Mouse (Mus musculus) limb, embryonic 13.5 days (tissue): ENCODE data around the gene Nostrin. TPM values are rescaled to one million over a fixed set of nuclear protein-coding genes. Genes with fewer than 3 reads are reported as not detected.

Experiments used
- ATAC-seq: fragments of 200-750 bp; cut with Nextera tagmentation; 2 replicates; pipeline ENCODE4 v1.8.0; 2017; ENCODE audit warnings: low read depth, moderate number of reproducible peaks, moderate TSS enrichment; ENCODE audit not compliant: low FRiP score
- H3K27ac ChIP-seq: fragments of 300-500 bp; sonication (generic); 2 replicates; pipeline ENCODE4 v1.5.1; 2015; ENCODE audit warnings: inconsistent platforms, mild to moderate bottlenecking, moderate library complexity
- H3K27me3 ChIP-seq: fragments of 300-500 bp; sonication (generic); 2 replicates; pipeline ENCODE4 v1.6.1; 2015; ENCODE audit warnings: mild to moderate bottlenecking, inconsistent platforms
- H3K36me3 ChIP-seq: fragments of 300-500 bp; sonication (generic); 2 replicates; pipeline ENCODE4 v1.6.1; 2015; ENCODE audit warnings: inconsistent platforms, mild to moderate bottlenecking, moderate library complexity
- H3K4me1 ChIP-seq: fragments of 300-500 bp; sonication (generic); 2 replicates; pipeline ENCODE4 v1.6.1; 2015; ENCODE audit warnings: inconsistent platforms
- H3K4me2 ChIP-seq: fragments of 300-500 bp; sonication (generic); replicated peaks from 2 replicates; pipeline ENCODE4 v1.6.1; 2015; ENCODE audit warnings: inconsistent platforms, mild to moderate bottlenecking, moderate library complexity
- H3K4me3 ChIP-seq: fragments of 300-500 bp; sonication (generic); 2 replicates; pipeline ENCODE4 v1.5.1; 2015; ENCODE audit warnings: moderate library complexity, mild to moderate bottlenecking, inconsistent platforms
- H3K9ac ChIP-seq: fragments of 300-500 bp; sonication (generic); 2 replicates; pipeline ENCODE4 v1.6.1; 2015; ENCODE audit warnings: mild to moderate bottlenecking, inconsistent platforms
- H3K9me3 ChIP-seq: fragments of 300-500 bp; sonication (generic); 2 replicates; pipeline ENCODE4 v1.6.1; 2016; ENCODE audit warnings: inconsistent platforms
- WGBS: fragments of 180-500 bp; shearing (Covaris S2); methylation state at CpG from one replicate; pipeline ENCODE4 v1.1.7; 2015; 5-methylcytosine and 5-hydroxymethylcytosine counted together
- polyA plus RNA-seq: library from polyadenylated mRNA; unstranded; fragments of >200 nt; fragmentation: Nextera tagmentation; extraction: Ambion mirVana; gene quantifications from 2 replicates; pipeline ENCODE4 v1.2.1, GENCODE M21; 2015

The Nostrin gene
- polyA plus RNA-seq, 1 experiment from 2014 or later, result 0.92 TPM

DNA sequence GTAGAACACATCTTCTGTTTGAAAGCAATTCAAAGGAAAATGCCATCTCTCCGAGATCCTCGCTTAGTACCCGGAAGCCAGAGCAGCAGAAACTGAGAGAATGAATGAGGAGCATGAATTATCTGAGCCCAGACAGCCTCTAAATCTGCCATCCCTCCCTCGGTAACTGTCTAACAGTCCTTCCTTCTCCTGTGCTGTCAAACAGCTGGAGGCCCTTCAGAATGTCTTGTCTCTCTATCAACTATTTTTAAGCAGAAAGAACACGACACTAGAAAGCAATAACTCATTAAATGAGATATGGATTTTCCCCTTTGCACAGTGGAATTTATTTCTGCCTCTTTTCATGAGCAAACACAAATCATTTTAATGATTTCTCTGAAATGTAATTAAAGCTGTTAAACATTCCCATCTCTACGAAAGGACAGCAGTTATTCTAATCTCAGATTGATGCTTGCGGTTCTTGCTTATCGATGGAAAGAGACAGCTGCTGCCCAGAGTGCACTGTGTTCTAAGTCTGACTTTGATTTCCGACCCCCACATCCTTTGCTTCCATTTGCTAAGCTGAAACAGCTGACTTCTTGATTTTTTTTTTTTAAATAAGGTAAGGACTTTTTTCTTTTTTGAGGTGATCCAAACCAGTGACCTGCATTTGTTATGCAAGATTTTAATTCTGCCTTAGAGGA is 34.9 kb downstream of the Nostrin start:
- no peaks in the 10 kb centered on the region for H3K36me3 ChIP-seq
- H3K4me2 ChIP-seq, result no peak overlapping the region
- H3K4me3 ChIP-seq, result no peak overlapping the region
- H3K9me3 ChIP-seq, result 0 out of 2 replicates have a peak, but pooled peaks cover 3% of the 10 kb centered on the region
- H3K4me1 ChIP-seq, result no peaks in the 10 kb centered on the region
- no peak for ATAC-seq
- no peaks in the 10 kb centered on the region for H3K27me3 ChIP-seq
- no peak overlapping the region for H3K9ac ChIP-seq
- no peak overlapping the region for H3K27ac ChIP-seq
- 61% methylated on average over 9 of the region's 9 CpGs for WGBS

DNA sequence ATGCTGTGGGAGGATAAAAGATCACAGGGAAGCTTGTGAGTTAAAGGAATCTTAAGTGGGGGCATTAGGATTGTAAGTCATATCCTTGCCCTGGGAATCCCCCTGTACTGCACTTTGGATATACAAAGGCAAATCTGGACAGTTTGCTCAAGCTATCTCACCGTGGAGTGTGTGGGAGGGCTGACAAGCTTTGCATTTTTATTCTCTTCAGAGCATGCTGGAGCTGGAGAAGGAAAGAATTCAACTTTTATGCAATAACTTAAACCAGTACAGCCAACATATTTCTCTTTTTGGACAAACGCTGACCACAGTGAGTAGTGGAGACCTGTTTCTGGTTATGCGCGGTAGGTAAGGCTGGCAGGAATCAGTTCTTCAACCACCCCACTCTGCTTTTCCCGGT is 39.7 kb downstream of the Nostrin start:
- WGBS, result 81% methylated on average over 5 of the region's 5 CpGs
- no peak overlapping the region for H3K4me3 ChIP-seq
- no peak overlapping the region for H3K27ac ChIP-seq
- H3K9me3 ChIP-seq, result 0 out of 2 replicates have a peak, but pooled peaks cover 3% of the 10 kb centered on the region
- ATAC-seq, result no peak
- no peaks in the 10 kb centered on the region for H3K4me1 ChIP-seq
- H3K27me3 ChIP-seq, result no peaks in the 10 kb centered on the region
- H3K36me3 ChIP-seq, result no peaks in the 10 kb centered on the region
- H3K9ac ChIP-seq, result no peak overlapping the region
- H3K4me2 ChIP-seq, result no peak overlapping the region

DNA sequence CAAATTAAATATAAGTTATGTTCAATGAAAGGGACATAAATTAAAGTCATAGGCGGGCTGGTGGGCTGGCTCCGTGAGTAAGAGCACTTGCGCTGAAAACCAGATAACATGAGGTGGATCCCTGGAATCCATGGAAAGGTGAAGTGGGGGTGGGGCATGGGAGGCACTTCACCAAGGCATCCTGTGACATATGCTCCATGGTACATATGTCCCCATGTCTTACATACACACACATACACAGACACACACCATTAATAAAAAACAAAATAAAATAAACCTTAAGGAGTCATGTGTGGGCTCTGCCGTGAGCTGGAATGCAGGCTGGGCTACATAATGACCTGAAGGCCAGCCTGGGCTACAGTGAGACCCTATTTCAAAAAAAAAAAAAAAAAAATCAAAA is 44.1 kb downstream of the Nostrin start:
- H3K9me3 ChIP-seq, result no peaks in the 10 kb centered on the region
- 93% methylated on average over 4 of the region's 4 CpGs for WGBS
- H3K36me3 ChIP-seq, result no peaks in the 10 kb centered on the region
- no peak overlapping the region for H3K9ac ChIP-seq
- no peak overlapping the region for H3K4me2 ChIP-seq
- H3K27ac ChIP-seq, result no peak overlapping the region
- H3K4me1 ChIP-seq, result no peaks in the 10 kb centered on the region
- ATAC-seq, result no peak
- H3K27me3 ChIP-seq, result no peaks in the 10 kb centered on the region
- no peak overlapping the region for H3K4me3 ChIP-seq

- Histone ChIP-seq H3K4me3 (no peak overlapping the region), H3K36me3 (peaks cover 3% of the 10 kb centered on the region), H3K4me1 (no peaks in the 10 kb centered on the region), H3K9me3 (no peaks in the 10 kb centered on the region), H3K27ac (no peak overlapping the region), H3K4me2 (no peak overlapping the region), H3K9ac (no peak overlapping the region), H3K27me3 (no peaks in the 10 kb centered on the region)
- 76% methylated on average over 2 of the region's 2 CpGs for WGBS
- no peak for ATAC-seq
Measured at GRCm38 (mm10) chr2:69187990-69188389, 52.4 kb downstream of the Nostrin start.

GRCm38 (mm10) chr2:69188732-69189131 is 53.1 kb downstream of the Nostrin start:
- H3K27me3 ChIP-seq, result no peaks in the 10 kb centered on the region
- 90% methylated on average over 6 of the region's 6 CpGs for WGBS
- no peaks in the 10 kb centered on the region for H3K9me3 ChIP-seq
- H3K9ac ChIP-seq, result no peak overlapping the region
- no peaks in the 10 kb centered on the region for H3K4me1 ChIP-seq
- peaks cover 11% of the 10 kb centered on the region for H3K36me3 ChIP-seq
- H3K4me2 ChIP-seq, result no peak overlapping the region
- no peak overlapping the region for H3K27ac ChIP-seq
- no peak overlapping the region for H3K4me3 ChIP-seq
- ATAC-seq, result no peak

DNA sequence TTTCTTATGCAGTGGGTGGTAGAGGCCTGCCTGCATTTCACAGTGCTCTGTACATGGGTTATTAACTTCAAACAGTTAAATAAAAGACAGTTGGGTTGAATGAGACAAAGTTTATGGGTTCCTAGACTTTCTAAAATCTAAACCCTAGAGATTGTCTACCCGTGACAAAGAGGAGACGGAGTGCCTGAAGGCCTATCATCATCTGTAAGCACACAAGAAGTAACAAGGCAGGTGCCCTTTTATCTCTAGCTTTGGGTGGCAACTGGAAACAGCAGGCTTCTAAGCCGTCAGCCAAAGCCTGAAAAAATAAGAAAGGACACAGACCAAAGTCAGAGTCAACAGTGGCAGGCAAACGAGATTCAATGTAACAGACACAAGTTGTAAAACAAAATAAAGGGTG is 53.6 kb downstream of the Nostrin start:
- ATAC-seq, result no peak
- H3K4me3 ChIP-seq, result no peak overlapping the region
- WGBS, result 64% methylated on average over 4 of the region's 4 CpGs
- no peak overlapping the region for H3K9ac ChIP-seq
- H3K27me3 ChIP-seq, result no peaks in the 10 kb centered on the region
- H3K27ac ChIP-seq, result no peak overlapping the region
- H3K4me2 ChIP-seq, result no peak overlapping the region
- H3K36me3 ChIP-seq, result peaks cover 16% of the 10 kb centered on the region
- no peaks in the 10 kb centered on the region for H3K4me1 ChIP-seq
- no peaks in the 10 kb centered on the region for H3K9me3 ChIP-seq

DNA sequence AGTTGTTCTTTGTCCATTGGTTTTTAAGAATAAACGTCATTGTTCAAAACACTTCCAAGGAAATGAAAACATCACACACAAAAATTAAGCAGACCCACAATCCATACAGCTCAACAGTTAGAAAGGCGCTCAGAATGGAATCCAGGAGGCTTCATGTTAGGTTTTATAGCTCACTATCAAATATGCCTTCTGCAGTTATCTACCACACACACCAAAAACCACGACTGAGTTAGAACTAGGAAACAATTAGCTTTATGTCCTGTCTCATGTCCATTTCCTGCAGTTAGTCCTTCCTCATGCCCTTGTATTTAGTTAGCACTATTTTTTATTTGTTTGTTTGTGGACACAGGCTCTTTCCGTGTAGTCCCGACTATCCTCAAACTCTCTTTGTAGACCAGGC is 55.5 kb downstream of the Nostrin start:
- H3K9me3 ChIP-seq, result no peaks in the 10 kb centered on the region
- no peak overlapping the region for H3K27ac ChIP-seq
- 84% methylated on average over 5 of the region's 5 CpGs for WGBS

DNA sequence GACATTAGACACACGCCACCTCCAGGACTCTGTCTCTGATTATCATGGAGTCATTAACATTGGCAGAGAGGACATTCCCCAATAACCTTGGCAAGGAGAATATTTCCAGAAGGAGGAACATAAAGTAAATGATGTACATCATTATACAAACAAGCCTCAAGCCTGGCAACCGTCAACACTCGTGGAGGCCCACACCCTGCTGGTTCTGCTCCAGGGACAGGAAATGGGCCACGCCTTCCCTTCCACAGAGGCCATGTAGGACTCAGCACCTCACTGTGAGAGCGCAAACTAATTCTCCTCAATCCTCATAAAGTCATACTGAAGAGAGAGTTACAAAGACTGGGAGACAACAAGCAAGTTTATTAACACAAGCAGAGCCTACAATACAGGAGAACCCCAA is 58.0 kb downstream of the Nostrin start:
- Histone ChIP-seq H3K4me3 (no peak overlapping the region), H3K27ac (no peak overlapping the region), H3K4me2 (no peak overlapping the region), H3K4me1 (no peaks in the 10 kb centered on the region), H3K9me3 (no peaks in the 10 kb centered on the region), H3K36me3 (peaks cover 45% of the 10 kb centered on the region), H3K27me3 (no peaks in the 10 kb centered on the region), H3K9ac (no peak overlapping the region)
- 82% methylated on average over 5 of the region's 5 CpGs for WGBS
- ATAC-seq, result no peak

More for the DNA sequence above, 55.5 kb downstream of the Nostrin start:
- Histone ChIP-seq H3K4me2 (no peak overlapping the region), H3K4me3 (no peak overlapping the region), H3K9ac (no peak overlapping the region), H3K4me1 (no peaks in the 10 kb centered on the region), H3K27me3 (no peaks in the 10 kb centered on the region), H3K36me3 (peaks cover 32% of the 10 kb centered on the region)
- ATAC-seq, result no peak

GRCm38 (mm10) chr2:69205185-69205584 is 69.6 kb downstream of the Nostrin start:
- no peak overlapping the region for H3K27ac ChIP-seq
- H3K4me2 ChIP-seq, result peak overlapping the region; percentile 75
- no peak for ATAC-seq
- WGBS, result 17% methylated on average over 6 of the region's 6 CpGs
- no peaks in the 10 kb centered on the region for H3K27me3 ChIP-seq
- peak overlapping the region; percentile 87 for H3K4me3 ChIP-seq
- peak overlapping the region; percentile 86 for H3K9ac ChIP-seq
- no peaks in the 10 kb centered on the region for H3K9me3 ChIP-seq
- peaks cover 11% of the 10 kb centered on the region for H3K4me1 ChIP-seq
- H3K36me3 ChIP-seq, result peaks cover 18% of the 10 kb centered on the region

- peaks cover 11% of the 10 kb centered on the region for H3K4me1 ChIP-seq
- peak within 1 kb of the TSS; percentile 87 for H3K4me3 ChIP-seq
- H3K9ac ChIP-seq, result peak within 1 kb of the TSS; percentile 86
- no peaks in the 10 kb centered on the region for H3K9me3 ChIP-seq
- peaks cover 16% of the 10 kb centered on the region for H3K36me3 ChIP-seq
- no peaks in the 10 kb centered on the region for H3K27me3 ChIP-seq
- ATAC-seq, result peak; percentile 100
- H3K4me2 ChIP-seq, result peak within 1 kb of the TSS; percentile 75
- H3K27ac ChIP-seq, result peak within 1 kb of the TSS; percentile 78; the same call in 1 of the 2 replicates
- WGBS, result under 1% methylated on average over 46 of the region's 46 CpGs
Measured at GRCm38 (mm10) chr2:69205791-69206351, 70.3 kb downstream of the Nostrin start, which contains the start of gene Spc25. Gene Spc25 (minus strand): TSS chr2:69206194.

DNA sequence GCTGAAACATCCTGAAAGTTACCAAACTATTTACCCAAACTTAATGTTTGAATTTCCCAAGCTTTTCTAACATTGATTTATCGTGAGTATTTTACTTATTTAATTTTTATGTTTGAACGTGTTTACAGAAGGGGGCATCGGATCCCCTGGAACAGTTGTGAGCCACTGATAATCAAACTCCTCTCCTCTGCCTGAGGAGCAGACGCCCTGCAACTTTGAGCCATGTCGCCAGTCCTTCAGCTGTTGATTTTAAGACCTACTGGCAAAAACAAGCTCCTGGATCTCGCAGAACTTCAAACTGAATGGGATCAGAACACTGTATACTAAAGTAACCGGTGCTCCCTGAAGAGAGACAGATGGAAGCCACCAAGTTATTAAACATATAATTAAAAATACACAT is 70.9 kb downstream of the Nostrin start:
- Histone ChIP-seq H3K36me3 (peaks cover 9% of the 10 kb centered on the region), H3K4me3 (peak overlapping the region; percentile 87), H3K4me1 (peaks cover 11% of the 10 kb centered on the region), H3K9me3 (no peaks in the 10 kb centered on the region), H3K27ac (no peak overlapping the region), H3K27me3 (no peaks in the 10 kb centered on the region), H3K4me2 (peak overlapping the region; percentile 51), H3K9ac (no peak overlapping the region)
- ATAC-seq, result 0 out of 2 replicates have a peak, but pooled peaks have one; percentile 13
- 21% methylated on average over 7 of the region's 7 CpGs for WGBS

- Histone ChIP-seq H3K9me3 (no peaks in the 10 kb centered on the region), H3K27me3 (no peaks in the 10 kb centered on the region), H3K4me3 (no peak overlapping the region), H3K4me1 (peaks cover 9% of the 10 kb centered on the region), H3K9ac (no peak overlapping the region), H3K27ac (no peak overlapping the region), H3K36me3 (no peaks in the 10 kb centered on the region), H3K4me2 (no peak overlapping the region)
- no peak for ATAC-seq
- WGBS, result 90% methylated on average over 3 of the region's 3 CpGs
Measured at GRCm38 (mm10) chr2:69209684-69210083, 74.1 kb downstream of the Nostrin start.

DNA sequence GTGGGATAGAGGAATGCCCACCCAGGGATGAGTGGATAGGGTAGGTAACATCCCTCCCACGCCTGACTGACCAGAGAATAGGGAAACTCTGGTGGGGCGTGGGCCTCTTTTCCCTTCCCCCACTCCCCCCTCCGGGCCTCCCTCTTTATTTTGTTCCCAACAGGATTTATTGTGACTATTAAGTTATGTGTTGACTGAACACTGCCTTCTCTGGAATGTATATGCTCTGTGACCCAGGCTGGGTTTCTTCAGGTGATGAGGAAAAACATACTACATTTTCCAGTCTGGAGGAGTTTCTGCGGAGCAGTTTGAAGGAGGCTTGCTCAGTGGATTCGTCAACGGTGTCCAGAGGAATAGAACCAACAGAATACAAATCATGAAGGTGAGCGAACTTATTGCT is 75.2 kb downstream of the Nostrin start, which contains the start of gene G6pc2:
G6pc2 (plus strand) TSS at position 301 of the 400 bp plus-strand sequence.
- no peak within 1 kb of the TSS for H3K4me2 ChIP-seq
- ATAC-seq, result no peak
- 73% methylated on average over 7 of the region's 7 CpGs for WGBS

More for the DNA sequence above, 75.2 kb downstream of the Nostrin start, which contains the start of gene G6pc2:
- no peak within 1 kb of the TSS for H3K9ac ChIP-seq
- H3K27me3 ChIP-seq, result no peaks in the 10 kb centered on the region
- H3K4me1 ChIP-seq, result no peaks in the 10 kb centered on the region
- no peaks in the 10 kb centered on the region for H3K36me3 ChIP-seq
- no peak within 1 kb of the TSS for H3K4me3 ChIP-seq
- no peaks in the 10 kb centered on the region for H3K9me3 ChIP-seq
- H3K27ac ChIP-seq, result no peak within 1 kb of the TSS
